Mouse (Mus musculus) gastrocnemius, postnatal 4 days (tissue): ENCODE results near the gene Ms4a5. TPM values are rescaled to one million over a fixed set of nuclear protein-coding genes. Genes with fewer than 3 reads are reported as not detected.
A peak's percentile ranks its signal among the peaks of the same experiment; 100 is the strongest.
"Not testable (repeated sequence)": the region's sequence is repeated elsewhere in the genome, so short reads cannot be mapped to it uniquely, and the experiment has no call there.

ENCODE experiments used
- DNase-seq, 2 experiments: peaks; one replicate each; pipeline ENCODE4 v3.0.0; 2021 to 2022; ENCODE audit warnings: low spot score in 2 of 2, mixed read lengths in 2 of 2
- long read RNA-seq, 2 experiments: library from polyadenylated mRNA; stranded (forward); transcript quantifications; one replicate each; pipeline ENCODE4 v2.0.0; 2021
- total RNA-seq, 2 experiments: library from RNA; stranded (reverse); gene quantifications; 2 replicates each; pipeline ENCODE4 v1.2.3; 2021

Ms4a5 gene
- total RNA-seq = not detected
- long read RNA-seq, experiment 1 = 0 reads
- long read RNA-seq, experiment 2 = 0 reads

DNA sequence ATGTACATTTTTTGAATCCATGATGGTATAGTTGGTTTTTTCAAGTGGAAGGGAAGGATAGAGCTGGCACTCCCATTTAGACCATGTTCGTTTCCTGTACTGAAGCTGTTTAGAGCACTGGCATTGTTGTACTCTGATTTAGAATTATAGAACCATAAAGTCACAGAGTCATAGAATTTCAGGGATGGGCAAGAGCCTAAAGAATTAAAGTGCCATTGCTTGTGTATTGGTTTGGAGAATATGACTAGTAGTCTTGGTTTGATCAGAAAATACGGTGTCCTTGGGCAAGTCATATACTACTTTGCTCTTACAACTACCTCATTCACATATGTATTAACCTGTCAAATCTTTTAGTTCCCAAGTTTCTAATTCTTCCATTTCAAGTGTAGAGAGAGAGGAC, at the start of gene Ms4a5:
TSS of gene Ms4a5 (minus strand) at position 101 of the 400 bp plus-strand sequence.
- DNase-seq = no peak

- no peak for DNase-seq
Measured at GRCm38 (mm10) chr19:11321123-11321522, 37.5 kb upstream of the Ms4a5 start.

DNA sequence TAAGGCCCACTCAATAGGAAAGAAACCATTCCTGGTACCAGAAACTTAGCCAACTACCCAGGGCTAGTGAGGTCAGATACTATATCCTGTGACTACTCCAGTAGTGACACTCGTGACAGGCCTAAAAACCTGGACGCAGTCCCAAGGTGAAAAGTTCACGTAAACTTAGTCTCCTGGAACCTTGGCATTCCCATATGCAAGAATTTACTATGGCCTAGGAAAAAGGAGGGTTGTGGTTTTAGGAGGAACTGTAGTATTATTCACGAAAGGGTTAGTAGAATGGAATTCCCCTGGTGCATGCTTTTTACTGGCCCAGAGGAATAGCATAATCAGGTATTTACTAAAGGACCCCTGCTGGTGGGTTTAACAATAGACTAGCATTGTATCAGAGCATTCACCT, 33.1 kb upstream of the Ms4a5 start:
- no peak for DNase-seq

DNA sequence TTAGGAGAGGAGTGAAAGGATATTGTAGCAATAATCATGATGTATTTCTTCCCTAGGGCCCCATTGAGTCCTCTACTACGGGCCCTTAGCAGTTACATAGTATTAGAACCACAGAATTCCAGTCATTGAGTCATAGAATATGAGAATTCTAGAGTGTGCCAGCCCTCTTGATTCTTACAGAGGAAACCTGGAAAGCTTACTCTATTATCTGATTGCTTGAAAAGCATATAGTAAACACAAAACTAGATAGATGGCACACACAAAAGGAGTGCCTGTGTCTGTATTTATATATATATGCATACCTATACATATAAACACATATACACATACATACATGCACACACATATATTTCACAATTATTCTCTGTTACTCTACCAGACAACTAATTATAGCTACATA, 30.7 kb upstream of the Ms4a5 start, which contains the start of gene Ms4a14:
TSS of gene Ms4a14 (minus strand) at position 101 of the 400 bp plus-strand sequence.
- no peak for DNase-seq

GRCm38 (mm10) chr19:11308888-11309287, 25.2 kb upstream of the Ms4a5 start:
- DNase-seq = no peak

DNA sequence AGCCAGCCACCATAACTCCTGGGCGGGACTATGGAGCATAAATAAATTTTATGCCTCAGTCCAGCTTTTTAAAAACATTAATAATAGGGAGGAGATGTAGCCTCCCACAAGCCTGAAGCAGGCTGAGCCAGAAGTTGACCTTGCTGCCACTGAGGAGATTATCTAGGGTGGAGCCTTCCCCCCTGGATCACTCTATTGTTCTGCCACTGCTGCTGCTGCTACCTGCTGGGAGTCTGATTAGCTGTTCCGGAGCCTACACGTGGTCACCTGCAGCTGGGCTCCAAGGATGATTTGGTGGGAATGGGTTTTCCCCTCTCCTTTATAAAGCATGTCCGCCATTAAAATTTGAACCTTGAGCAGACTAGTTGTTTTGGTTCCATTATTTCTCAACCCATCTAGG, 15.9 kb upstream of the Ms4a5 start:
- DNase-seq = not testable (repeated sequence)

DNA sequence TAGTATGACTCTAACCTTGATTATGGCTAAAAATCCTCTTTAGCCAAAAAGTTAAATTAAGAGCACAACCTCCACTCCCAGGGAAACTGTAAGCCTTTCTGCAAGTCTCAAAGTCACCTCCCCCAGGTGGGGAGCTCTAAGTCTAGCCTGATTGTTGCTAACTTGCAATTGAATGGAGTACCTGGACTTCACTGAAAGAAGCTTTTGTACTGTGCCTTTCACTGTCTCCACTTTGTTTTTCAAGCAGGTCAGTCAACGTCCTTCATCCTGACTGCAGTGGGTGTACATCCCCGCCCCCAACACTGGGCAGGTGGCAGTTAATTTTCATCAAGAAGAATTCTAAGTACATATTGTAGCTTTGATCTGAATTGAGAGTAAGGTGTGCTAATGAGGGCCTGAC, 15.3 kb upstream of the Ms4a5 start:
- DNase-seq = no peak

DNA sequence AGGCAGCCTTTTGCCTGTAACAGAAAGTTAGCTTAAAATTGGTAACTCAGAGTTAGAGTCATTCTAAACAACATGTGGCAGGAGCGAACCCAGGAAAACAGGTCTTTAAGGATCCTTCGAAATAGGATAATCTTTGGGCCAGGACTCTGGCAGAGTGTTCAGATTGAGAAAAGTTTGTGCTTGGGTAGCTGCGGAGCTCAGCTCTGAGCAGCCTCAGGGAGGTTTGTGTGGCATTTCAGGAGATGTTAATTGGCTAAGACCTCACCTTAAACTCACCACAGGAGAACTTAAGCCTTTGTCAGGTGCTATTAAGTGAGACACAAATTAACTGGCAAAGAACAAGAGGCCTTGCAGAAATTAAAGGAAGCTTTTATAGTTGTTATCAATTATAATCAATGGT, 9.9 kb upstream of the Ms4a5 start:
- DNase-seq = not testable (repeated sequence)

- peak in 1 of 2 experiments; percentile 11 for DNase-seq
Measured at GRCm38 (mm10) chr19:11292990-11293389, 9.3 kb upstream of the Ms4a5 start.

GRCm38 (mm10) chr19:11280223-11280622, 3.5 kb downstream of the Ms4a5 start:
- no peak for DNase-seq

DNA sequence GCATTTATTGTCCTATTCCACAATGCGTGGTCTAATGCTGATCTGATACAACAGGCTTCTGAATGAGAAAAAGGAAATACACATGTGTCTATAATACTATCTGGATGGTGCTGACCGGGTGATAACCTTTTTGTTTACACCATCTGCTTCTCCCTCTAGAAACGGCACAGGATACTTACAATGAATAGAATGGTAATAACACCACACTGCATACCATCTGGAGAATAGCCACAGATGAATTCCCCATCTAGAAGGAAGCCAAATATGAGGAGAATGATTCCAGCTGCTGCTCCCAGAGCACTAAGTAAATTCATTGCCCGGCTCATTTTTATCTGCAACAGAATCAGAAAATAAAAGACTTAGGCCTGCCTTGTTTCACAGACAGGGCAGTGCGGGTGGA, 7.2 kb downstream of the Ms4a5 start:
- no peak for DNase-seq

- DNase-seq = no peak
Measured at GRCm38 (mm10) chr19:11266956-11267355, 16.7 kb downstream of the Ms4a5 start.

DNA sequence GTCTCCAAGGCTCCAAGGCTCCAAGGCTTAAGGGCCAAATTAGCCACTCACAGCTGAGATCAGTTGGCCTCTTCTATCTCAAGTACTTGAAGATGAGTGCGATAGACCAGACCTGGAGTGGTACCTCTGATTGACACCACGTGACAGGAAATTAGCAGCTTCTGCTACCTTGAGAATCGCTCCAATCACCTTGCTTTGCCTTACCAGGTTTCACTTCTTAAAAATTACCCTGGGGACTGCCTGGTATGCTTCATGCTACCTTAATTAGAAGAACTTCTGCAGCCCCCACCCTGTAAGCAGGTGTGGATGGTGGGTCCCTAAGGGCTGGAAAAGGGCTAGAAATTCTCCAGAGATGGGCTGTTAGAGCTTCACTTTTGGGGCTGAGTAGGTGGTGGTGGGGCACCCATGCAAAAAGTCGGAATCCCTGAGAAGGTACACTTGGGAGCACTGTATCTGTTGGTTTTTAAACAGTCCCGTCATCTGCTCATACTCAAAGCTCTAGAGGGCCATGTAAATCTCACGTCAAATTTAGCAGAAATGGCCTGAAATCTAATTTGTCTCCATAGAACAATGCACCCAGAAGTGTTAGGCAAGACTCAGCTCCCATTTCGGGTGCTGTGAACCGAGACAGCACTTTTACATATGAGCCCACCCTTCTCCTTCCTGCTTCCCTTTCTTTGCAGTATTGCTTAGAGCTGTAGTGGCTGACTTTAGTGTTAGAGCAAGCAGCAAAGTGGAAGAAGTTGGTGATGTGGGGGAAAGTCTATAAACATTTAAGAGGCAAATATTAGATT, 17.4 kb downstream of the Ms4a5 start, which contains the start of gene Ms4a1:
TSS of gene Ms4a1 (minus strand) at position 190 of the 794 bp plus-strand sequence.
- DNase-seq = no peak

DNA sequence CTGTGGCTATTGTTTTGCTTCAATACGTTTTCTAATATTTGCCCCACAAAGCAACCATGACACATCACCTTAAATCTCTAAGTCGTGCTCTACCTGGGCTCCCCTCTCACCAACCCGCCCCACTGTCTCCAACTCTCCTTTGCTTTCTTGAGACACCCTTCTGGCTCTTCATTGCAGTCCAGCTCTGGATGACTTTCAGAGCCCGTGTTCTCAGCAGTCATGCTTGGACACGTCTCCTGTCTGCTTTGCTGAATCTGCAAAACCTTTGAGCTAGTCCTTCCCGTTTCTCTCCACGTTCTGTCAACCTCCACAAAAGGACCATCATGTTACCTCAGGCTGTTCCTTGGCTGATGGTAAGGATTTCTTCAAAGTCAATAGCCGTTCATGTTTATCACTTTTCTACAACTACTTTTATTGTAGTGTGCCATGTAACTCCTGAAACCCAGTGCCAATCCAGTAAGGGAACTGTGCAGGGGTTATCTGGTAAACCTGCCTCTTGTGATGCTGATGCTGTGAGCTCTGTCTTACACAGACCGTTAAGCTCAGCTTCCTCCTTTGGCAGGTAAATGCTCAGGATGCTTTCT, 19.0 kb downstream of the Ms4a5 start:
- DNase-seq = no peak

GRCm38 (mm10) chr19:11263549-11263948, 20.1 kb downstream of the Ms4a5 start:
- DNase-seq = no peak

DNA sequence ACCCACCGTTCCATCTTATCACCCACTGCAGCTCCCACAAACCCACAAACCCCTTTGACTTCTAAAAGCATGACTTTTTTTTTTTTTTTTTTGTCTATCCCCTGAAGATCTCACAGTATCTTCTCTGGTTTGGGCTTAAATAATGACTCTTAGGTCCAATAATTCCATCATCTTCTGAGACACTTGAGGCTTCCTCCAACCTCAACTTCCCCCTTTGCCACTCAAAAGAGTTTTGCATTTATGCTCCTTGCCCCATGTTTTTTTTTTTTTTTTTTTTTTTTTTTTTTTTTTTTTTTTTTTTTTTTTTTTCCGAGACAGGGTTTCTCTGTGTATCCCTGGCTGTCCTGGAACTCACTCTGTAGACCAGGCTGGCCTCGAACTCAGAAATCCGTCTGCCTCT, 20.7 kb downstream of the Ms4a5 start:
- DNase-seq = not testable (repeated sequence)

- DNase-seq = no peak
Measured at GRCm38 (mm10) chr19:11261522-11261921, 22.2 kb downstream of the Ms4a5 start.

GRCm38 (mm10) chr19:11244230-11244629, 39.4 kb downstream of the Ms4a5 start:
- DNase-seq = no peak

DNA sequence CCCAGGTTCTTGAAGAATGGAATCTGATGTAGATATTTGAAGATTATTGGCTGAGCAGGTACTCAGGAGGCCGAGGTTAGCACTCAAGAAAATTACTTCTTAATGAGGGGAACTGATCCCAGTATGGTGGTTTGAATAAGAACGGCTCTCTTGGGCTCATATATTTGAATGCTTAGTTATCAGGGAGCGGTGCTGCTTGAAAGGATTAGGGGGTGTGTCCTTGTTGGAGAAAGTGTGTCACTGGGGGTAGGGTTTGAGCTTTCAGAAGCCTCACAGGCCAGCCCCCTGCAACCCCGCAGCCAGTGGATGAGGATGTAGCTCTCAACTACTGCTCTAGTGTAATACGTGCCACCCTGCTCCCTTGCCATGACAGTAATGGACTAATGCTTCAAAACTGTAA, 41.1 kb downstream of the Ms4a5 start:
- DNase-seq = no peak

DNA sequence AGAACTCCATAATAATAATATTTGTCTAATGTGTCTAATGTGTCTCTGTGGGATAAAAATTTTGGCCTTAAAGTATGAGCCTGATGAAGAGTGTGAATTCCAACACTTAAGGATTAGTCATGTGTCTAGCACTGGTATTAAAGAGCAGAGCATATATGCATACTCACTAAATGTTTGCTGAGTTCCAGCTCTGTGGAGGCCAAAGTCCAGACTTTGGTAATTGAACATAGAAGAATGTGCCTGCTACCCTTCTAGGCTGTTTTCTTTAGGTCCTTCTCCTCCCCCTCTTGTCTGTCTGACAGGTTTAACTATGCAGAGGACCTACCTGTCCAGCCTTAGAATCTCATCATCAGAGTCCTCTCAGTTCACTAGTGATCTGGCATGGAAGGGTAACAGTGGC, 47.9 kb downstream of the Ms4a5 start:
- no peak for DNase-seq

DNA sequence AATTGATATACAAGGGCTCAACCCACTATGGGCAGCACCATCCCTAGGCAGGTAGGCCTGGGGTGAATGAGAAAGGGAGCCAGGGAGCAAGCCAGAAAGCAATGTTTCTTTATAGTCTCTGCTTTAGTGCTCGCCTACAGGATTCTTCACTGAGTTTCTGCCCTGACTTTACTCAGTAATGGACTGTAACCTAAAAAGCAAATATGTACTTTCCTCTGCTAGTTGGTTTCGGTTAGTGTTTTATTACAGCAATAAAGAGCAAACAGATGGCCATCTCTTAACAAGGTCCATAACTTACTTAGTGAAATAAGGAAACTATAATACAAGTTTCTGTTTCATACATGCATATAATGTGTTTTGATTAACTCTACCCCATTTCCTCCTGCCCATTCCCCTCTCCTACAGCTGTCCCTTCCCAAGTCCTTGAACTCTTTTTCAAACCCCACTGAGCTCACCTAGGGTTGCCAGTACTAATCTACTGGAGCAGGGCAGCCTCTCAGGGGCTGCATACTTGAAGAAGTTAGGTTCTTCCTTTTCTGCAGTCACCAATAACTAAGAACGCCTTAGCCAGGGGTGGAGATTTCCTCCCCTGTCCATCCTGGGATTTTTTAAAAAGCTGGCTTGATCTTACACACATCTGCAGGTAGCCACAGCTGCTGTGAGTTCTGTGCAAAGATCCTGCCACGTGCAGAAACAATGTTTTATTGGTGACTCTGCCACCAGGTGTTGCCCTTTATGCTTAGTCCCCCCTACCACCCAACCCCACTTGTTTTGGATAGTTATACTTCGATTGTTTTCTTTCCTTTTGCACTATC, 48.5 kb downstream of the Ms4a5 start:
- no peak for DNase-seq

DNA sequence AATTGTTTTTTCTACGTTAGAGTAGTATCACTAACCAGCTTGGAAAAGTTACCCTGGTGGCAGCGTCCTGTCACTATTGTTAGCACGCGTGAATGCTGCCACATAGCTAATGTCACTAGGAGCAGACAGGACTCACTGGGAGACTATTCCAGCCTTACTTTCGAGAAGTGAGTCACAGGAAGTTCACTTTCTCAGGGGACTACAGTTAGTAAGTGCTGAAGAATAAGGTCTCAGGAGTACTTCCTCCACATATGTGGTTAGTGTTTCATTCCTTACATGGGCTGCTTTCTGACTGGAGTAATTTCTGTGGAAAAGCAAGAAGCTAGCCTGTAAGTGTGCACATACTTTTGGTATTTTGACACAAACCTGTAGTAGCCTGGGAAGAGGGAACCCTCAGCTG, 49.4 kb downstream of the Ms4a5 start:
- DNase-seq = no peak
